Mouse (Mus musculus): ENCODE measurements around the gene Pmp22. TPM values are rescaled to one million over a fixed set of nuclear protein-coding genes. Genes with fewer than 3 reads are reported as not detected.

Gene Pmp22
- total and polyA plus RNA-seq, 3 experiments, result 0.11 TPM; not detected in 2

- TF ChIP-seq CTCF (IDR thresholded peaks at IDR 0.05; ENCODE audit: low read depth, low read length) (no peak), POLR2AphosphoS5 (IDR thresholded peaks at IDR 0.05; ENCODE audit: insufficient replicate concordance, low read depth, low read length) (no peak), TAL1 (conservative IDR thresholded peaks at IDR 0.05; ENCODE audit: low read depth, low read length) (no peak), GATA1 (IDR thresholded peaks at IDR 0.05; ENCODE audit: borderline replicate concordance, low read length) (no peak), GATA2 (IDR thresholded peaks at IDR 0.05; ENCODE audit: borderline replicate concordance, low read depth, low read length) (no peak)
Observed at GRCm38 (mm10) chr11:63180262-63181101, 51.7 kb downstream of the Pmp22 start.

GRCm38 (mm10) chr11:63188803-63189202 is 60.0 kb downstream of the Pmp22 start:
- ATAC-seq (ENCODE audit: extremely low read depth, insufficient number of reproducible peaks, low FRiP score, poor library complexity, severe bottlenecking) (no peak), DNase-seq (ENCODE audit: low spot score) (no peak)
- no peak overlapping the region for H3K4me3 ChIP-seq (ENCODE audit: low read depth, low read length)

More at GRCm38 (mm10) chr11:63180262-63181101, 51.7 kb downstream of the Pmp22 start:
- DNase-seq (ENCODE audit: low spot score) (no peak), ATAC-seq (ENCODE audit: extremely low read depth, insufficient number of reproducible peaks, low FRiP score, poor library complexity, severe bottlenecking) (no peak)
- H3K36me3 ChIP-seq (replicated peaks), result no peaks in the 10 kb centered on the region
- no peaks in the 10 kb centered on the region for H3K4me1 ChIP-seq (ENCODE audit: insufficient read depth, low read depth, low read length)
- peaks cover 16% of the 10 kb centered on the region for H3K9me3 ChIP-seq (replicated peaks)
- no peak overlapping the region for H3K4me3 ChIP-seq (ENCODE audit: low read depth, low read length)
- no peaks in the 10 kb centered on the region for H3K27me3 ChIP-seq (ENCODE audit: insufficient read depth, low read length)

GRCm38 (mm10) chr11:63198070-63198469 is 69.3 kb downstream of the Pmp22 start:
- no peaks in the 10 kb centered on the region for H3K4me1 ChIP-seq (ENCODE audit: insufficient read depth, low read depth, low read length)
- TF ChIP-seq POLR2AphosphoS5 (IDR thresholded peaks at IDR 0.05; ENCODE audit: insufficient replicate concordance, low read depth, low read length), result no peak
- TF ChIP-seq GATA1 (IDR thresholded peaks at IDR 0.05; ENCODE audit: borderline replicate concordance, low read length), result no peak
- ATAC-seq (ENCODE audit: extremely low read depth, insufficient number of reproducible peaks, low FRiP score, poor library complexity, severe bottlenecking), result no peak

More at GRCm38 (mm10) chr11:63188803-63189202, 60.0 kb downstream of the Pmp22 start:
- Histone ChIP-seq H3K36me3 (replicated peaks) (no peaks in the 10 kb centered on the region), H3K27me3 (ENCODE audit: insufficient read depth, low read length) (no peaks in the 10 kb centered on the region), H3K4me1 (ENCODE audit: insufficient read depth, low read depth, low read length) (no peaks in the 10 kb centered on the region), H3K9me3 (replicated peaks) (peaks cover 20% of the 10 kb centered on the region)
- TF ChIP-seq GATA1 (IDR thresholded peaks at IDR 0.05; ENCODE audit: borderline replicate concordance, low read length), result no peak
- no peak for TF ChIP-seq POLR2AphosphoS5 (IDR thresholded peaks at IDR 0.05; ENCODE audit: insufficient replicate concordance, low read depth, low read length)
- TF ChIP-seq GATA2 (IDR thresholded peaks at IDR 0.05; ENCODE audit: borderline replicate concordance, low read depth, low read length), result no peak
- no peak for TF ChIP-seq CTCF (IDR thresholded peaks at IDR 0.05; ENCODE audit: low read depth, low read length)
- no peak for TF ChIP-seq TAL1 (conservative IDR thresholded peaks at IDR 0.05; ENCODE audit: low read depth, low read length)

GRCm38 (mm10) chr11:63201989-63202535 is 73.3 kb downstream of the Pmp22 start:
- ATAC-seq (ENCODE audit: extremely low read depth, insufficient number of reproducible peaks, low FRiP score, poor library complexity, severe bottlenecking) (no peak), DNase-seq (ENCODE audit: low spot score) (no peak)
- no peaks in the 10 kb centered on the region for H3K36me3 ChIP-seq (replicated peaks)
- TF ChIP-seq CTCF (IDR thresholded peaks at IDR 0.05; ENCODE audit: low read depth, low read length) (no peak), GATA1 (IDR thresholded peaks at IDR 0.05; ENCODE audit: borderline replicate concordance, low read length) (no peak), POLR2AphosphoS5 (IDR thresholded peaks at IDR 0.05; ENCODE audit: insufficient replicate concordance, low read depth, low read length) (no peak), GATA2 (IDR thresholded peaks at IDR 0.05; ENCODE audit: borderline replicate concordance, low read depth, low read length) (no peak), TAL1 (conservative IDR thresholded peaks at IDR 0.05; ENCODE audit: low read depth, low read length) (no peak)
- no peaks in the 10 kb centered on the region for H3K4me1 ChIP-seq (ENCODE audit: insufficient read depth, low read depth, low read length)
- no peak overlapping the region for H3K4me3 ChIP-seq (ENCODE audit: low read depth, low read length)
- peaks cover 53% of the 10 kb centered on the region for H3K9me3 ChIP-seq (replicated peaks)
- no peaks in the 10 kb centered on the region for H3K27me3 ChIP-seq (ENCODE audit: insufficient read depth, low read length)

More at GRCm38 (mm10) chr11:63198070-63198469, 69.3 kb downstream of the Pmp22 start:
- Histone ChIP-seq H3K4me3 (ENCODE audit: low read depth, low read length) (no peak overlapping the region), H3K27me3 (ENCODE audit: insufficient read depth, low read length) (no peaks in the 10 kb centered on the region), H3K9me3 (replicated peaks) (peaks cover 37% of the 10 kb centered on the region), H3K36me3 (replicated peaks) (no peaks in the 10 kb centered on the region)
- no peak for DNase-seq (ENCODE audit: low spot score)

Other genes with a start within 250 kb of the Pmp22 start
- gene Tvp23b, start 249.5 kb upstream of the Pmp22 start, total RNA-seq (2014; fragmentation: Nextera tagmentation), result 24.8 and 33.0 TPM in 2 replicates
- 46.5 and 53.7 TPM in 2 replicates for gene Tvp23b, start 249.5 kb upstream of the Pmp22 start, total RNA-seq (2017)
- gene Tvp23b, start 249.5 kb upstream of the Pmp22 start, polyA plus RNA-seq (2012), result 1.9 and 3.3 TPM in 2 replicates
- not detected in 2 replicates for gene Cdrt4, start 177.8 kb upstream of the Pmp22 start, total RNA-seq (2014; fragmentation: Nextera tagmentation)
- 0.27 TPM in 1 of 2 replicates, not detected in the other for gene Cdrt4, start 177.8 kb upstream of the Pmp22 start, total RNA-seq (2017)
- gene Cdrt4, start 177.8 kb upstream of the Pmp22 start, polyA plus RNA-seq (2012), result not detected in 2 replicates
- gene Tekt3, start 67.3 kb upstream of the Pmp22 start, total RNA-seq (2014; fragmentation: Nextera tagmentation), result not detected in 2 replicates
- gene Tekt3, start 67.3 kb upstream of the Pmp22 start, total RNA-seq (2017), result 0.11 TPM in 1 of 2 replicates, not detected in the other
- not detected in 2 replicates for gene Tekt3, start 67.3 kb upstream of the Pmp22 start, polyA plus RNA-seq (2012)

Data from G1E (cell line).